Mouse (Mus musculus): ENCODE measurements around the gene Fam171a2.

Gene Fam171a2

DNA sequence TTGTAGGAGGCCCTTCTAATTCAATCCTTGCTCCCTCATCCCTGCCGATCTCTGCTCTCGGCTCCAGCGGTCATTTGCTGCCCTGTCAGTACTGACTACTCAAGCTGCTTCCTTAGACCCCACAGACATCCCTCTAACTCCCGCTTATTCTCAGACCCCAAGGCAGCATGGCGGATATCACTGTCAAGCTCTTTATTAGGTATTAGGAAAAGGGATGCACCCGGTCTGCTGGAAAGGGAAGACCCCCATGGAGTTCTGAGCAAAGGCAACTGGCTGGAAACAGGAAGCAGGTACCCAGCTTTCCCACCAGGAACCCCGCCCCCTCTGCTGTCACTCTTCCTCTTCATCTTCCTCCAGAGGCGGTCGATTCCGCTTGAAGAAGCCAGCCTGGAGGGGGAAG, 5.6 kb upstream of the Fam171a2 start:
- no peak for DNase-seq

DNA sequence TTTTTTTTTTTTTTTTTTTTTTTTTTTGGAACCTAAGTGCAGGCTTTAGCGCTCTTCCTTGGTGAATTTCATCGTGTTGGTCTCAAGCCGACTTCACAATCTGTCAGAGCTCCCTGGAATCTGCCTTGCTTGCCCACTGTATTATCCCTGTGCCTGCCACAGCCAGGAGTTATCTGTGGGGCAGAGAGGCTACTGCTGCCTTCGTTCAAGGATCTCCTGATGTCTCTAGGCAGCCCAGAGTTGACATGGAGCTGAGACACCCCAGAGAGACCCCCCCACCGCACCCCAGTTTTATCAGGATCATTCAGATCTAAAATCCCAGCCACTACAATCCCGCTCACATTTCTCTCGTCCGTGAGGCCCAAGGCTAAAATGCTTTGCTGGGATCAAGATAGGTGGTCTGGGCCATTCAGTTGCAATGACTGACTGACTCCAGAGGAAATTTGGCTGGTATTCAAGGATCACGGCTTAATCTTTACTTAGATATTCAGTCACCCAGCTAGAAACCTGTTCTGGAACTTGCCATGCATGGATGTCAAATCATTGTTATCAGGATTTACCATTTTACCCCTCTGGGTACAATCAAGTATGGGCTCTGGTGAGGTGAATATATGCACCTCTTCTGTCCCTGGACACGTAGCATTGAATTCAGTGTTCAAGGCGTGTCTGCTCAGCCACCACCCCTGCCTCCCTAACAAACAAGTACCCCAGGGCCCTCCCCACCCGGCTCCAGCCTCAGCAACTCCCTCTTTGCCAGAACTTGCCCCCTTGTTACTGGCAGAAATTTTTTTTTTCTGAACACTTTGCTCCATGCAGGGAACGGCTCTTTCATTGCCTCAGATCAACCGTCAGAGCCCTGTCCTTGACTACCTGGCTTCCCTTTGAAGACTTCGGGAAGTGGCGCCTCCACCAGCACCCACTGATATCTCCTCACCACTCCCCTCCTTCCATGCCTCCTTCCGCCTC, 1.8 kb upstream of the Fam171a2 start:
- DNase-seq: no peak

DNA sequence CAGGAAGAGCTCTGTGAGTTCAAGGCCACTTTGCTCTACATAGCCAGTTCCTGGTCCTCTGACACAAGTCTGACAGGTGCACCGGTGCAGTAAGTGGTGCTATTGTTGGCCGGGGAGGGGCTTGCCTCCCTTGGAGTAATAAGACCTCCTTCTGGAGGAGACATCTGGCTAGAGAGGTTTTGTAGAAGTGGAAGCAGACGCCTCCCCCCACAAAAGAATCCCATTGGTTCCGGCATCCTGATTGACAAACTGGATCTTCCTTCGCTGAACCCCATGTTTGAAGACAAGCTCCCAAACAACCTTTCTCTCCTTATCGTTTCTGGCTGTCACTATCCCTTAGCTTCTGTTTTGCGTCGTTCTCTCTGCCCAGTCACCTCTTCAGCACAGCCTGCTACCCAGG, 845 bp upstream of the Fam171a2 start:
- no peak for DNase-seq

DNA sequence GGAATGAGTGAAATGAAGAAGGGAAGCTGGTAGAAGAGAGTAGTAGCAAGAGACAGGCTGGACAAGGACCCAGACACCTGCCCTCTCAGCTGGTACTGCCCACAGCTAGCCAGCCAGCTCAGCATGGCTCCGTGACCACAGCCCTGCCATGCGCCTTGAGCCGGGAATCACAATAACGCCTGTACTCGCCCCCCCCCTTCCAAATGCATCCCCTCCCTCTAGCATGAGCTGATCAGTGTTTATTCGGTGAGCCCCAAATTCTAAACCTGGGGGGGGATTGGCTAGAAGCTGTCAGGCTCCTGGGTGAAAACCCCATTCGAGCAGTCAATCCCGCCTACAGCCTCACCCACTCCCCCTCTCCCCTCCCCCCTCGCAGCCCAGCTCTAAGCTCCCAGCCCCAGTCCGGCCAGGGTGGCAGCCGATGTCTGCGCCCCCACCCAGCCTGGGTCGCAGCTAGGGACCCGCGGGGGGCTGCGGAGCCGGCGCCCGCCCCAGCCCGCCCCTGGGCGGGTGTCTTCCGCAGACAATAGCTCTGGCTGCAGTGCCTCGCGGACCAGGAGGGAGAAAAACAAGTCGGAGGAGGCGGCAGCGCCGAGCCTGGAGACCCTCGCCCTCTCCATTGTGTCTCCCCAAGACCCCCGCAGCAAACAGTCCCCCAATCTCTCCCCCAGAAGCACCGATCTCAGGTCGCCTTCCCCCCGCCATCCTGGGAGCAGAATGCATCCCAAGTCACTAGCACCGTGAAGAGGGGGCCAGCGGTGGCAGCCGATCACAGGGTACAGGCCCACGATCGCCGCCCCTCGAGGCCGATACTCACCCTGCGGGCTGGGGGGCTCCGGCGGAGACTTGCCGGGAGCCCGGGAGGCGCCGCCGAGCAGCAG, 661 bp downstream of the Fam171a2 start:
- peak; percentile 70 for DNase-seq

DNA sequence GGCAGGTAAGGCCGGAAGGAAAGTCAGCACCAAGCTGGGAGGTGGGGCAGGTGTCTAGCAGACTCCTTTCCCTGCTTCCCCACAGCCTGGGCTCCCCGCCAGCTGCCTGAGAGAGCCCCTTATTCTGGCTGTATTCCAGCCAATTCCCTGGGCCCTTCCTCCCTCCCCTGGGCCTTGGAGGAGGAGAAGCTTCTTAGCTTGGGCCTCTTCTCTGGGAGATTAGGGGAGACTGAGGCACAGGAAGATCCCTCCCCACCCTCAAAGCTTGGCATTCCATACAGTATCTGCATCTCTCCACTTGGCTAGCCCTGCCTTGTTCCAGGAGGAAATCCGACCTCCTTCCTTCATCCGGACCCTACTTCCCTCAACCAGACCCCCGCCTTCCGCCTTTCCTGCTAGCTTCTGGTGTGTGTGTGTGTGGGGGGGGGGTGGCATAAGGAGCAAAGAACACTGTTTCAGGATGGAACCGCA, 1.6 kb downstream of the Fam171a2 start:
- peak; percentile 76 for DNase-seq

DNA sequence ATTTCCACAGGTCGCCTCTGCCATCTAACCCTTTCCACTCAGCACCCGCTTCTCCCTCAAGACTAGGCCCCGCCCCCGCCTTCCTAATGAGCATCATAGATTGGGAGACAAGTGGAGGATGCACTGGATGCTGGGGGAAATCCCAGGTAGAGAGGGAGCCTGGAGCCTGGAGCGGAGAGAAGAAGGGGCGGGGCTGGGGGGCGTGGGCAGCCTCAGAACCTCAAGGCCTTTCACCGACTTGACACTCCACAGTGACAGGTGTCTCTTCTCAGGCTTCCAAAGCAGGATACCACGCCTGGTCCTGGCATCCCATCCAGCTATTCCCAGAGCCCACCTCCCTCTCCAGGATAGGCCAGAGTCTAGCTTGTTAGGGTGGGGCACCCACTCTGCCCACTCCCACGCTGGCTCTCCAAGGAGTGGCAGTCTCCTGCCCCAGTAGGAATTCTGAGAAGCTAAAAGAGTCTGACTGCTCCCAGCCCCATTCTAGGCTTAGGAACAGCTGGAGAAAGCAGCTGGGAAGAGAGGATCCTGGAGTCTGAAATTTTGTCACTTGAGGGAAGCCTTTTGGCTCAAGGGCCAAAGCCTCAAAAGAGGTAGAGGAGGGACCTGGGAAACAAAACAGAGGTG, 2.1 kb downstream of the Fam171a2 start:
- DNase-seq: no peak

DNA sequence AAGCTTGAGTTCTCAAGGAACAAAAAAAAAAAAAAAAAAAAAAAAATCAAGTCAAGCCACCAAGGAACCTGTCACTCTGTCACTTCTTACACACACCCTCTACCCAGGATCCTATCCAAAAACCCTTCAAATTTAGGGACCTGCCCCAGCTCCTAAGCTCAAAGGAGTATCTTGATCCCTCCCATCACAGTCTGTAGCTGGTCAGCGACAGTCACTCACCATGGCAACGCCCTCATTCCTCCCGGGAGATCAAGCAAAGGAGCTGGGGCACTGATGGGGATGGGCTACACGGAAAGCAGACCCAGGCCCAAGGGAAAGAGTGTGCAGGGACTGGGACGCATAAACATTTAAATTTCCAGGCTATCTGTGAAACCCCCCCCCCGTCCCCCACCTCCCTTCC, 2.7 kb downstream of the Fam171a2 start:
- no peak for DNase-seq

DNA sequence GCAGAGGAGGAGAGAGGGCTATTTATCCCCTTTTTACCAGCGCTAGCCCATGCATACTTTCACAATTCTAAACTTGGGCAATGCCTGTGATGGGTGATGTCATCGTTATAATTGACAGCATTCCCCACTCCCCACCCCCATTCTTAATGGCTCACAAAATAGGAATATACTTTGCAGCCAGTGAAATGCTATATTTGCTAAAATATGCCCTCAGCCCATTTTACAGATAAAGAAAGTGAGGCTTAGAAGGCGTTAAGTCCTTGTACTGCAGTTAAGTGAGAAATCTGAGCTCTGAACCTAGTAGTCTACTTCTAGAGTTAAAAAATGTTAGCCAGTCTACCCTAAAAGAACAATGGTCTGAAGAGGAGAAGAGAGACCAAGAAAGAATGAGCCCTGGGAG, 3.2 kb downstream of the Fam171a2 start:
- DNase-seq: no peak

DNA sequence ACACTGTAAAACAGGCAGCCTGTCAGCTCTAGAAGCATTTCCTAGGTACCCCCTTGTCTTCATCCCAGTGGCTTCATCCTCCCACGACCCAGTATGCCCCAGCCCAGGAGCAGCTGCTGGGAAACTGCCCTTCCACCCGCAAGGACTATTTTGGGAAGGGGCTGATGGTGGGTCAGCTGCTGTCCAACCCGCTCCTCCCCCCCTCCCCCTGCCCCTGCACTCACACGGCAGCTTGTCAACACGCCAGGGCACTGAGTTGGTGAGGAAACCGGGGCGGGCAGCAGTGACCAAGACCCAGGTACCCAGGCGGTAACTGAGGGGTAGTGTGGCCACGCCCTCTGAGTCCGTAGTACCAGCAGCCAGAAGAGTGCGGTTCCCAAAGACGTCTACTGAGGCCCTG, 3.7 kb downstream of the Fam171a2 start:
- no peak for DNase-seq

DNA sequence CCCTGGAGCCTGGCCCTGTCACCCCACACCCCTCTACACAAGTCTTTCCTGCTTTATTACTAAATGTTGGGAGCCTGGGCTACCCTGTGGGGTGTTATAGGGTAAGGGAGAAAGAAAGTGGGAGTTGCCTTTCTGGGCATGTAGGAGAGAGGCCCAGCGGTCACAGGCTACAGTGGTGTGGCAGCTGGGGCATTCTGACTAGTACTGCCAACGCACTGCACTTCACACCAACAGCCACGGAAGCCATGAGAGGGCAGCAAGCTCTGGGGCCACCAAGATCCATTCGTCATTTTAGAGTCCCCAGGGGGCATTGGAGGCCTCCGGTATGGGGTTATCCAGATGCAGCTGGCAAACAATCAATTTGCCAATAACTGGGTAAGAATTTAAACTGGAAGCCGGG, 5.4 kb downstream of the Fam171a2 start:
- DNase-seq: no peak

DNA sequence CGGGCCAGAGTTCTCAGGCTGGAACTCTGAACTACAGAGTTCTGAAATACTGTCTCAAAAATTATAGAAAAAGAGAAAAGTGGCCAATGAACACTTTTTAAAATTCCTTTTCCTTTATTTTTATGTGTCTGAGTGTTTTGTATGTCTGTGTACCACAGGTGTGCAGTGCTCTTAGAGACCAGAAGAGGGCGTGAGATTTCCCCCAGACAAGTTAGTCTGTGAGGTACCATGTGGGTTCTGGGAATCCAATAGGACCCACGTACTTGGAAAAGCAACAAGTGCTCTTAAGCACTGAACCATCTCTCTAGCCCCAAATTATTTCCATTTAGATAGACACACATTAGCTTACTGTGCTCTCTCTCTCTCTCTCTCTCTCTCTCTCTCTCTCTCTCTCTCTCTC, 6.0 kb downstream of the Fam171a2 start:
- DNase-seq: no peak

DNA sequence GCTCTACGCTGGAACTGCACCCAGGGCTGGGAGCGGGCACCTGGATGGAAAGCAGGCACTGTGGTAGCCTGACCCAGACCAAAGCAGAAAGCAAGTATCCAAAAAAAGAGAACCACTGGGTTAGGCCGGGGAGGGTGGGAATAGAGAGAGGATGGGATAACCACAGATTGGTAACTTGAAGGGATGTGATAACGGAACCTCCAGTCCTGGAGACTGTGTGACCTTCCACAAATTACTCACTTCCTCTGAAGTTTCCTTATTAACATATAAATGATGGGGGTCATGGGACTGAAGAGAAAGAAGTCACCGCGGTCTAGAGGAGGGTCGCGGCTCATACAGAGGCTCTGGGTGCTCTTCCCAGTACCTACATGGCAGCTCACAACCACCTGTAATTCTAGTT, 7.2 kb downstream of the Fam171a2 start:
- no peak for DNase-seq

DNA sequence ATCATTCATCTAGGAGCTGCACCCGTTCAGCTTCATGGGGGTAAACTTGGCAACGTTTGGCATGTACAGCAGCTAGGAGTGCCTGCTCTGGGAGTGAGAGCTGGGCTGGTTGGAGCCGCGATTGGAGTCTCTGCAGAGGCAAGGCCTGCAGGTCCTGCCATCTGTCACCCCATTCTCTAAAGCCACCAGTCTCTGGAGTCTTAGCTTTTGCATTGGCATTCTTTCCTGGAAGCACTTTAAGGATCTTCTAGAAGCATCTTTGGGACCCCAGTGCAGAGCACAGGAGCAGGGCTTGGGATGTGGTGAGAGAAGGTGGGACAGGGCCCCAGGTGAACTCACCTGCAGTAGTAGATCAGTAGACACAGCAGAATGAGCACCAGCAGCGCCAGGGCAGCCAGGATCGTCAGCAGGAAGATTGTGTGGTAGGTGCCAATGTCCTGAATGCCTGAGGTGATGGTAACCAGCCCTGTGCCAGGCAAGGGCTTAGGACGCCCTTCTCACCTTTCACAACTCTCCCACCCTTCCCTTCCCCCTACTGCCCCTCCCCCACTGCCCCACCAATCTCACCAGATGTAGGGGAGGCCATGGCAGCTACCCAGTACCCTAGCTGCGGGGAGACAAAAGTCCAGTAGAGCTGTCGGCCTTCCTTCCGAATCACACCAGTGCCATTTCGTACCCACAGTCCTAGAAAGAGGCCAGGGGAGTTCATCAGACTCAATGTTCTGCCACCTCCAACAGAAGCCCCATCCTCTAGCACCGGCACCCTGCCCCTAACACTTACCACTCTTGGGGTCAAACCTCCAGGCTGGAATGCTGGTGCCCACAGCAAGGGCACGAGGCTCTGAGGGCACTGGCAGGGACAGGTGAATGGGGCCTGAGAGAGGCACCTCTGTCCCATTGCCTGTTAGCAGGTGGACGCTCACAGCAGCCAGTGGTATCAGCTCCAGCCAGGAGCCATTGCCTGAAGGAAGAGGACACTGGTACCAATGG, 8.1 kb downstream of the Fam171a2 start:
- DNase-seq: no peak

DNA sequence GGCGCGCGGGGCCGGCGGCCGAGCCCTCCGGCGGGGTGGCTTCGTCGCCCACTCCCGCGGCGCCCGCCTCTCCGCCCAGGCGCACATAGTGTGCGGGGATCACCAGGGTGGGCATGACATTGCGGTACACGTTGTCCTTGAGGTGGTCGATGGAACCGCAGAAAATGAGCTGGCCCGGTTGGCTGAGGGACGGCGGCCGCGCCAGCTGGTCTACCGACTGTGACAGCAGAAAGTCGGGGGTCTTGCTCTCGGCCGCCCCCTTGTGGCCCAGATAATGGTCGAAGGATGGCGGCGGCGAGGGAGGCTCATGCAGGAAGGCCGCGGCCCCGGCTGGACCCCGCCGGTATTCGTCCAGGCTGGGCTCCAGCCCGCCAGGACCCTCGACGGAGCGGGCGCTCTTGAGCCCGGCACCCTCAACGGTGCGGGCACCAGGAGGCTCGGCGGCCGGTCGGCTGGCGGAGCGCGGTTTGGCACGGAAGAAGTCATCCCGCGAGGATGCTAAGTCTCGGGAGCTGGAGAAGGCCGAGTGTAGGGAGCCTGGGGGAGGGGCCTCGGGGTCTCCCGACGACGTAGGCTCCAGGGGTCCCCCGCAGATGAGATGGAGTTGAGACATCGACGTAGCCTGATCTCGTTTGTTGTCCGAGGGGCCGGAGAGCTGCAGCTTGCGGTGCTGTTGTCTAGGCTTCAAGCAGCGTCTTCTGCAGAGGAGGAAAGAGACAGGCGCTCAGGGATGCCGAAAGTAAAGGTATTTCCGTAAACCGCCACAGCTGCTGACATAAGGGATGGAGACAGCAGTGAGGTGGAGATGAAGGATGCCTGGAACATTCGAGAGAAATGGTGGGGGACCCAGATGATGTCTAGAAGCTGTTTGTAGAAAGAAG, 9.0 kb downstream of the Fam171a2 start:
- peak; percentile 96 for DNase-seq

DNA sequence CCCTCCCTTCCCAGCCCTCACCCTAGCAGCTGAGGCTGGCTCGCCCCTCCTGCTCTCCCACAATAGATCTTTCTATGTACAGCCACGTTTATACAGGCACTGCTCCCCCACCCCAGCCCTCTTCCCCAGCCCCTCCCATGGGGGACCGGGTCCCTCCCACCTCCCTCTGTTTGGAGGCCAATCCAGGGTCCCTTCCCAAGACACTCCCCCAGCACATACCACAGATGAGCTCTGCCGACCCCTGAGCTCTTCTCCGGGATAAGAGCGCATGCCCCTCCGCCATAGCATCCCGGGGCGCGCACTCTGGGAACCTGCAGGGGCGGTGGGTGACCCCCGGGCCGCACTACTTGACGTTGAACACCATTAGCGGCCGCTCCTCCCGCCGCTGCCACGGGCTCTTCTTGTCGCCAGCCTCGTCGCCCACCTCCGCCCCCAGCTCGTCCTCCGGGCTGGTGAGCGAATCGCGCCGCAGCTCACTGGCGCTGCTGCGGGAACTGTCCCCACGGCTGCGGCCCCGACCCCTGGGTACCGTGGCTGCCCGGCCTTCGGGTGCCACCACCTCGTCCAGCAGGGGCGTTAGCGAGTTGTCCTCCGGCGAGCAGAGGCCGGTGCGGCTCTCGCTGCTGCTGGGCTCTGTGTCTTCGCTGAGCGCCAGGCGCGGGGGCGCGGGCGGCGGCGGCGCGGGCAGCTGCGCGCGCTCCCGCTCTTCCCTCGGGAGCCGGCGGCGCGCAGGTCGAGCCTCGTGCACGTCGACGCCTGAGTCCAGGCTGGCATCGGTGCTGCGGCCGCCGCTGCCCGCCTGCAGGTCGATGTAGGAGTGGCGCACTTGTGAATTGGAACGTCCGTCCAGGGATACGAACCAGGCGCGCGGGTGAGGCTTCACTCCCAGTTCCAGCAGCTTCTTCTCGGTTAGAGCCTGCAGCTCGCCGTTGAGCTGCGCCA, 10.1 kb downstream of the Fam171a2 start:
- peak; percentile 66 for DNase-seq

DNA sequence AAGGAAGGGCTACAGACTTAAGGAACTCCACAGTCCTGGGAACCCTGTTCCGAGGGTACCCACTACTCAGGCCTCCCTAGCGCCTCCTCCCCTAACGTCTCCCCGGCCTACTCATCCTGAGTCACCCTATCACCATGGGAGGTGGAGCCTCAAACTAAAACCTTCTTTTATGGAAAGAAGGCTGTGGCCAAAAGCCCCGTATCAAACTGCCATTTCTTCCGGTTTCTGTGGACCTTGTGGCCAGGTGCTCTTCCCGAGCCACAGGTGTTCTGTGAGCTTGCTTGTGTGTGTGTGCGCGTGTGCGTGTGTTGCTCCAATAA, 11.1 kb downstream of the Fam171a2 start:
- DNase-seq: no peak

DNA sequence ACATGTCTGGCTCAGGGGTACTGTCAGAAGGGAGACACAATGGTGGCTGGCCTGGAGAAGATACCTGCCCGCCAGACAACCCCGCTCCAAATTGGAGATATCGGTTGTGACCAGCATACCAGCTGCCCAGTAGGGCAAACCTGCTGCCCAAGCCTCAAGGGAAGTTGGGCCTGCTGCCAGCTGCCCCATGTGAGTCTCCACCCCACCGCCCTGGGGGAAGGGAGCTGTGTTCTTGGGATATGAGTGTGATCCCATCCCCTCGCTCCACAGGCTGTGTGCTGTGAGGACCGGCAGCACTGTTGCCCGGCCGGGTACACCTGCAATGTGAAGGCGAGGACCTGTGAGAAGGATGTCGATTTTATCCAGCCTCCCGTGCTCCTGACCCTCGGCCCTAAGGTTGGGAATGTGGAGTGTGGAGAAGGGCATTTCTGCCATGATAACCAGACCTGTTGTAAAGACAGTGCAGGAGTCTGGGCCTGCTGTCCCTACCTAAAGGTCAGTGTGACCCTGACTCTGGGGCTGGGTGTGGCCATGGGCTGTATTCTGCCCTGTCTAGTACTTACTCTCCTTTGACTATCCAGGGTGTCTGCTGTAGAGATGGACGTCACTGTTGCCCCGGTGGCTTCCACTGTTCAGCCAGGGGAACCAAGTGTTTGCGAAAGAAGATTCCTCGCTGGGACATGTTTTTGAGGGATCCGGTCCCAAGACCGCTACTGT, 11.6 kb downstream of the Fam171a2 start:
- DNase-seq: peak; percentile 50

DNA sequence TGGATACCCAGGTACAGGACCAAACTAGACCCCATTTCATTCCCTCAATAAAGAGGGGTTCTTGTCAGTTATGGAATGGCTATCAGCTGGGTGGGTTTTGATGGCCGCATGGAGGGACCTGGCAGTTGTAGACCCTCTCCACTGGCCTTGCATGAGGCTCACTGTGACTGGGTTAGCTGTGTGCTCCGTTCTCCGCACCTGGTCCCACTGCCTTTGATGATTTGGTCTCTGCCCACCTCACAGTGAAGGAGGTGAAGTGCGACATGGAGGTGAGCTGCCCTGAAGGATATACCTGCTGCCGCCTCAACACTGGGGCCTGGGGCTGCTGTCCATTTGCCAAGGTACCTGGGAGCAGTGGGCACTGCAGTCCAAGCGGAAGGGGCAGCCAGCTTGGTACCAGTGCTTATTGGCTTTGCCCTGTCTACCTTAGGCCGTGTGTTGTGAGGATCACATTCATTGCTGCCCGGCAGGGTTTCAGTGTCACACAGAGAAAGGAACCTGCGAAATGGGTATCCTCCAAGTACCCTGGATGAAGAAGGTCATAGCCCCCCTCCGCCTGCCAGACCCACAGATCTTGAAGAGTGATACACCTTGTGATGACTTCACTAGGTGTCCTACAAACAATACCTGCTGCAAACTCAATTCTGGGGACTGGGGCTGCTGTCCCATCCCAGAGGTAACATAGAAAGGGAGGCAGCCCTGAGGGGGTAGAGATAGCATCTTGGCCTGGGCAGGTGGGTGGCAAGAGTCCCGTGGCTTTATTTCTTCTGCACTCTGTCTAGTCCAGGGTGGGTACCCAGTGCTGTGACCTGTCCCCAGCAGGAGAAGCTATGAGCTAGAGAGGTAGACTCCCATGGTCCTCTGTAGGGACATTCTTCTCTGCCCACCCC, 12.4 kb downstream of the Fam171a2 start:
- no peak for DNase-seq
